Mouse (Mus musculus) left cerebral cortex, adult 18-20 months (tissue): ENCODE measurements around the gene Rps11. TPM values are rescaled to one million over a fixed set of nuclear protein-coding genes. Genes with fewer than 3 reads are reported as not detected.

Source experiments
- DNase-seq, 2 experiments: peaks; one replicate each; pipeline ENCODE4 v3.0.0; 2021 to 2022; ENCODE audit warnings: low spot score in 2 of 2, mixed read lengths in 1 of 2
- microRNA-seq, 2 experiments: library from miRNA; unstranded; fragments of <30 nt; microRNA quantifications; one replicate each; pipeline ENCODE4 v1.2.0; 2021
- total RNA-seq, 2 experiments: library from RNA; stranded (reverse); gene quantifications; 2 replicates each; pipeline ENCODE4 v1.2.3; 2021

Gene Rps11
- total RNA-seq, 2 experiments from 2014 or later = 474 to 479 TPM

DNA sequence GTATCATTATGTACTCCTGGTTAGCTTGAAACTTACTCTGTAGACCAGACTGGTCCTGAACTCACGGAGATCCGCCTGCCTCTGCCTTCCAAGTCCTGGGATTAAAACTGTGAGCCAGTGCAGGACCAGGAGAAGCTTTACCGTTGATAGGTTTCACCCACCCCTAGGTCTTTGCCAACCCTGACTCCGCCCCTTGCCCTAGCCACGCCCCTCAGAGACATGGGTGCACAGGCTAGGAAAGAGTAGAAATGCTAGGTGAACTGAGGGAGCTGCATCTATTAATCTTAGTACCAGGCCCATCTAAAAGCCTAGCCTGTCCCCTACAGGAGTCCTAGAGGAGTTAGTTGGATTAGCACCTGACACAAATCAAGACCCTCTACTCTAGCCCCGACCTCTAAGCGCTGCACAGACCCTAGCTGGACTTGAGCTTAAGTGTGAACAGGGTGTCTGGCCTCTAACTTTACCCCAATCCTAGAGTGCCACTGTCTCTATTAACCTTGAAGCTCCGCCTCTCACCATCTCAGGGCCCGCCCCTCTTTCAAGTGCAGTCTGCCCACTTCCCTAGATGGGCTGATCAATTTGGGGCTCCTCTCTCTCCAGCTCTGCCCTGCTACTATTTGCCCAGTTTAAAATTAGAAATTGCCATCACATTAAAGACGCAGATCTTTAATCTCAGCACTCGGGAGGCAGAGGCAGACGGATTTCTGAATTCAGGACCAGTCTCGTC lies 33.8 kb downstream of the Rps11 start:
- DNase-seq = no peak

DNA sequence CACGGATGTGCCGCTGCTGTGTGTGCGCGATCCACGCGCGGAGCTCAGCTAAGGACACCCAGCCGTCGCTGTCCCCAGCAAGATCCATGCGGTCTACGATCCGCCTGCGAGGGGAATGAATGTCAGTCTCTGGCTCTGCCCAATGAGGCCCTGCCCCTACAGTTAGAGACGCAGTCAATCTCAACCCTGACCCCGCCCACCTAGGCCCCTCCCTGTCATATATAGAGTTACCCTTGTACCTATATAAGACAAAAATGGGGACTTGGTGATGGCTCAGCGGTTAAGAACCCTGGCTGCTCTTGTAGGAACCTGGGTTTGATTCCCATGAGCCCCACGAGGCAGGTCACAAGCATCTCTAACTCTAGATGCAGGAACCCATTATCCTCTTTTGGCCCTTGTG lies 35.6 kb downstream of the Rps11 start:
- DNase-seq = no peak

DNA sequence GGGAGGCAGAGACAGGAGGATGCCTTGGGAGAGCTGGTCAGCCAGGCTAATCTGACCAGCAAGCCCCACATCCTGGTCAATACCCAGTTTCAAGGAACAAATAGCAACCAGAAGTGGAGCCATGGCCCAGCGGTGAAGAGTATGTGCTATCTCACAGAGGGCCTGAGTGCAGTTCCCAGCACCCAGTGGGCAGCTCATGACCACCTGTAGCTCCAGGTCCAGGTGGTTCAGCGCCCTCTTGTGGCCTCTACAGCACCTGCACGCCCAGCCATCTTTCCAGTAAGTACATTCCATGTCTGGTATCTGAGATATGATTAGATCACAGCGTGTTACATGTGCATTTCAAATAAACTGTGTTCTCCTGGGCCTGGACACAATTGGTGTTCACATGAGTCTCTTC lies 38.2 kb downstream of the Rps11 start:
- no peak for DNase-seq

DNA sequence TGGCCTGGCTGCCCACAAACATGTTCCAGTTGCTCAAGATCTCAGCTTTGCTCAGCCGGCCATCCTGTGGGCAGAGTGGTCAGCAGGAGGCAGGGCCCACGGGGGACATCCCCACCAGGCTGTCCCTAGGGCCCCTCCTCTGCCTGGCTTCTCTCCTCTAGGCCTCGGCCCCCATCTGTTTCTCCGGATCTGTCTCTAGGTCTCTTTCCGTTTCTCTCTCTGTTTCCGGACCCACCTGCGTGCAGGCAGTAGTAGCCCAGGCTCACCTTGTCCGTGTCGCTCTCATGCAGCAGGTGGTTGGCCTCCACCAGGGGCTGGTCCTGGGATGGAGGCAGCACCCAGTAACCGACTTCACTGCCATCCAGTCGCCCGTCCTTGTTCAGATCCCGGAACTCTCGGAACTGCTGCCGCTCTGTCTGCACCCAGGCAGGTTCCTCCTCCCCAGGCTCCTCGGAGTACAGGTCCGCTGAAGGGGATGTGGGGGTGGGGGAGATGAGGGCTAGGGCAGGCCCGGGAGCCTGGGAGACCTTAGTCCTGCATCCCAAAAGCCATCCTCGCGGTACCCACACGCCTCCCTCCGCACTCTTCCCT lies 40.8 kb downstream of the Rps11 start:
- no peak for DNase-seq

GRCm38 (mm10) chr7:45082401-45083299 lies 41.6 kb downstream of the Rps11 start:
- no peak for DNase-seq

DNA sequence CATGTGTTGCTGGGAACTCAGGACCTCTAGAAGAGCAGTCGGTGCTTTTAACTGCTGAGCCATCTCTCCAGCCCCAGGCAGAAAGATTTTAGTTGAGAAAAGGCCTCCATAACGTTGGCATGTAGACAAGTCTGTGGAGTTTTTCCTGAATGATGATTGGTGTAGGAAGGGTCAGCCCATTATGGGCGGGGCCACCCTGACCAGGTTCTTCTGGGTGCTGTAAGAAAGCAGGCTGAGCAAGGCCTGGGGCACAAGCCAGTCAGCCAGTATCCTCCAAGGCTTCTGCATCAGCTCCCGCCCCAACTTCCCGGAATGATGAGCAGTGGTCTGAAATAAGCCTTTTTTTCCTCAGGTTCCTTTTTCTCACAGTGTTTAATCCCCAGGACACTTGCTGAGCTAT lies 43.2 kb downstream of the Rps11 start:
- no peak for DNase-seq

GRCm38 (mm10) chr7:45079856-45080255 lies 44.4 kb downstream of the Rps11 start:
- DNase-seq = peak; percentile 89 to 95

- DNase-seq = peak; percentile 63 to 71
Measured at GRCm38 (mm10) chr7:45078513-45078912, 45.7 kb downstream of the Rps11 start.

GRCm38 (mm10) chr7:45077829-45078228 lies 46.4 kb downstream of the Rps11 start:
- DNase-seq = no peak

GRCm38 (mm10) chr7:45077322-45077721 lies 46.9 kb downstream of the Rps11 start:
- DNase-seq = no peak

DNA sequence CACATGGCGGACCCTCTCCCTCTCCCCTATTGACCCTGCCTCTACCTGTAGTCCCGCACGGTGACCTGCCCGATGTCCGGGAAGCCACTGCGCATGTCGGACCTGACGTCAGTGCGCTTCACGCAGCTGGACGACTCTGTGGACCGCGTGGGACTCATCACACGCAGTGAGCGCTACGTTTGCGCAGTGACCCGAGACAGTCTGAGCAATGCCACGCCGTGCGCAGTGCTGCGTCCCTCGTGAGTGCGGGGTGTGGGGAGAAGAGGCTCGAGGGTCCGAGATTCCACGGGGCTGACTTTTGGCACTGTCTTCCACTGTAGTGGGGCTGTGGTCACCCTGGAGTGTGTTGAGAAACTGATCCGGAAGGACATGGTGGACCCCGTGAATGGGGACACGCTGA lies 47.7 kb downstream of the Rps11 start:
- no peak for DNase-seq

- DNase-seq = no peak
Measured at GRCm38 (mm10) chr7:45075405-45075804, 48.8 kb downstream of the Rps11 start.

GRCm38 (mm10) chr7:45073949-45074348 lies 50.3 kb downstream of the Rps11 start:
- DNase-seq = no peak

DNA sequence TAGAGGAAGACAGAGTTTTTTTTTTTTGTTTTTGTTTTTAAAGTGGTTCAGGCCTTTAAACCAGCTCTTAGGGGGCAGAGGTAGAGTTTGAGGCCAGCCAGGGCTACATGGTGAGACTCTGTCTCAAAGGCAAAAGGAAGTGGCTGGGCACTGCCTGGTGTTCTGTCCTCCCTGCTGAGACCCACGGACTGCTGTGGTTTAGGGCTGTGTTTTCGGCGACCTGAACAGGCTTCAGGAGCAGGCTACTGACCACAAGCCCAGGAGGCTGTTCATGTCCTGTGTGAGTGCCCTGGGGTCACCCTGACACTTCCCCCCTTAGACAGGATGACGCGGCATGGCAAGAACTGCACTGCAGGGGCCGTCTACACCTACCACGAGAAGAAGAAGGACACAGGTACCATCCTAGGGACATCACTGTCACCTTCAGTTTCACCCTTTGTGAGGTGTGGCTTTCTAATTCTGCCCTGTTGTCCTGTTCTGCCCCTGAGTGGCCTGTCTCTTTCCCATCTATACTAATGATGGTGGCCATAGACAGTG lies 51.0 kb downstream of the Rps11 start:
- DNase-seq = no peak

Small RNAs within 50 kb of the gene (microRNA-seq; reads per million reads assigned to microRNA genes)
- gene Mir150 = 1,405 to 1,951 reads per million in 2 experiments
- 5.5 to 9.9 reads per million in 2 experiments for gene Mir5121
- 0.75 to 2.3 reads per million in 2 experiments for gene Mir7055

Other genes with a start within 250 kb of the Rps11 start
- 10 to 100 TPM; 85.9 to 94.9 TPM for gene Med25, start 231.7 kb downstream of the Rps11 start, total RNA-seq
- 10 to 100 TPM; 22.2 to 24.2 TPM for gene Fuz, start 228.4 kb downstream of the Rps11 start, total RNA-seq
- 100 to 1,000 TPM; 328 to 355 TPM for gene Ap2a1, start 194.9 kb downstream of the Rps11 start, total RNA-seq
- 1 to 10 TPM; 1.7 to 3.0 TPM for gene Tsks, start 181.2 kb downstream of the Rps11 start, total RNA-seq
- 10 to 100 TPM; 98.3 to 98.4 TPM for gene Cpt1c, start 149.6 kb downstream of the Rps11 start, total RNA-seq
- 100 to 1,000 TPM; 174 to 178 TPM for gene Prmt1, start 137.9 kb downstream of the Rps11 start, total RNA-seq
- gene Irf3, start 126.8 kb downstream of the Rps11 start, total RNA-seq = 10 to 100 TPM; 35.2 to 41.9 TPM
- gene Bcl2l12, start 125.7 kb downstream of the Rps11 start, total RNA-seq = 1 to 10 TPM; 2.8 to 3.8 TPM
- 100 to 1,000 TPM; 159 to 163 TPM for gene Scaf1, start 108.1 kb downstream of the Rps11 start, total RNA-seq
- 10 to 100 TPM; 10.0 to 14.5 TPM for gene Rras, start 106.5 kb downstream of the Rps11 start, total RNA-seq
- 10 to 100 TPM; 63.3 to 67.5 TPM for gene Prr12, start 71.6 kb downstream of the Rps11 start, total RNA-seq
- 10 to 100 TPM; 51.9 to 59.7 TPM for gene Nosip, start 62.0 kb downstream of the Rps11 start, total RNA-seq
- 1 to 10 TPM; 6.2 to 9.2 TPM for gene Prrg2, start 61.8 kb downstream of the Rps11 start, total RNA-seq
- 1 to 10 TPM; 5.9 to 6.0 TPM for gene Rcn3, start 32.2 kb downstream of the Rps11 start, total RNA-seq
- gene Fcgrt, start 20.6 kb downstream of the Rps11 start, total RNA-seq = 10 to 100 TPM; 19.6 to 20.1 TPM
- 100 to 1,000 TPM; 712 to 811 TPM for gene Rpl13a, start 4.3 kb upstream of the Rps11 start, total RNA-seq
- gene Gm45713, start 11.8 kb upstream of the Rps11 start, total RNA-seq = not detected
- gene Flt3l, start 12.0 kb upstream of the Rps11 start, total RNA-seq = 1 to 10 TPM; 8.4 to 9.7 TPM
- 10 to 100 TPM; 46.7 to 51.7 TPM for gene Pih1d1, start 29.9 kb upstream of the Rps11 start, total RNA-seq
- gene Aldh16a1, start 30.1 kb upstream of the Rps11 start, total RNA-seq = 10 to 100 TPM; 12.7 to 15.1 TPM
- gene Slc17a7, start 39.5 kb upstream of the Rps11 start, total RNA-seq = 1,000 to 10,000 TPM; 1,307 TPM
- under 1 TPM; 0.26 to 0.40 TPM for gene Gfy, start 55.1 kb upstream of the Rps11 start, total RNA-seq
- not detected for gene Pth2, start 56.6 kb upstream of the Rps11 start, total RNA-seq
- gene Ccdc155, start 80.5 kb upstream of the Rps11 start, total RNA-seq = 1 to 10 TPM; 4.9 to 9.7 TPM
- 10 to 100 TPM; 33.6 to 38.3 TPM for gene Dkkl1, start 87.7 kb upstream of the Rps11 start, total RNA-seq
- 1 to 10 TPM; 2.1 to 4.3 TPM for gene Tead2, start 91.3 kb upstream of the Rps11 start, total RNA-seq
- 1 to 10 TPM; 4.8 to 5.3 TPM for gene Cd37, start 114.7 kb upstream of the Rps11 start, total RNA-seq
- gene Slc6a16, start 116.6 kb upstream of the Rps11 start, total RNA-seq = 1 to 10 TPM; 1.7 to 1.9 TPM
- not detected for gene Slc6a21, start 153.1 kb upstream of the Rps11 start, total RNA-seq
- gene Trpm4, start 209.3 kb upstream of the Rps11 start, total RNA-seq = 10 to 100 TPM; 19.0 to 26.5 TPM
- gene Hrc, start 210.9 kb upstream of the Rps11 start, total RNA-seq = under 1 TPM; 0.19 to 0.30 TPM
- 100 to 1,000 TPM; 154 to 170 TPM for gene Ppfia3, start 242.6 kb upstream of the Rps11 start, total RNA-seq
- gene Lin7b, start 246.1 kb upstream of the Rps11 start, total RNA-seq = 100 to 1,000 TPM; 133 to 165 TPM